Mouse (Mus musculus) thymus, postnatal 0 days (tissue): ENCODE data around the gene Dzip1l. TPM values are rescaled to one million over a fixed set of nuclear protein-coding genes. Genes with fewer than 3 reads are reported as not detected.

ENCODE experiments used
- DNase-seq: peaks from one replicate; pipeline ENCODE4 v3.0.0-alpha.2; 2015; ENCODE audit warnings: low spot score
- polyA plus RNA-seq: library from polyadenylated mRNA; unstranded; fragments of >200 nt; fragmentation: Nextera tagmentation; extraction: Ambion mirVana; gene quantifications from 2 replicates; pipeline ENCODE4 v1.2.1, GENCODE M21; 2015

The Dzip1l gene
- polyA plus RNA-seq, 1 experiment from 2014 or later, result 2.2 TPM

DNA sequence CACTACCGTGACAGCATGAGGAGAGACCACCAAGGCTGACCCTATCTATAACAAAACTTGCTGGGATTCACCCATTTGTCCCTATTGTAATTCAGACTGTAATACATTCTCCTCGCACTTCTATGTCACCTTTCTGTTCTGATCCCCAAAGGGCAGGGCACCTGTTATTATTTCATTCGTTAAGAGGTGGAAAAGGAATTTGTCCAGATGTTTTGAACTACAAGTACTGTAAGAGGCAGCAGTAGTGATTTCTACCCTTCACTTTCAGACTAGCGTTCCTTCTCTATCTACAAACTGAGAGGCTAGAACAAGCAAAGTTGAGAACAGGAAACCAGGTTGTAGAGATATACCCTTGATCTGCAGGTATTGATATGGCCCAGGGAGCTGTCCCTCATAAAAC is 81.0 kb downstream of the Dzip1l start:
- DNase-seq, result no peak

DNA sequence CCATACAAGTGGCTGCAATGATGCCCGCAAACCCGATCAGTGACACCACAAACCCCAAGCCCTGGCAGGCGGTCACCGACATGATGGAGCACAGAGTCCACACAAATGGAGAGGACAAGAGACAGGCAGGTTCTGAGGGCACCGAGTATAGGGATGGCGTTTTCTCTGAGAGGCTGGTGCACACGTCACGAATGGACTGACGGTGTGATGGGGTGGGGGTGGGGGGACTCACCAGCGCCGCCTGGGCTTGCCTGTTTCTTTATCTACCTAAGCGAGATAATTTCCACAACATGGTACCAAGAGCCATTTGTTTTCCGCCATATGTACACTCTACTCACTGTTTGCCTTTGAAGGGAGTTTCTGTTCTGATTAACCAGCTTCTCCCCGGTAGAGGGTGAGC is 87.8 kb downstream of the Dzip1l start, which contains the start of gene Cldn18:
TSS of gene Cldn18 (minus strand) at position 134 of the 400 bp plus-strand sequence.
- no peak for DNase-seq

Other genes starting within 250 kb of the Dzip1l start
- gene Mras, start 192.1 kb upstream of the Dzip1l start, polyA plus RNA-seq, result 11.9 and 14.7 TPM in 2 replicates
- gene Nme9, start 178.0 kb upstream of the Dzip1l start, polyA plus RNA-seq, result 0.31 and 0.73 TPM in 2 replicates
- 17.0 and 19.5 TPM in 2 replicates for gene Armc8, start 60.6 kb upstream of the Dzip1l start, polyA plus RNA-seq
- gene Dbr1, start 53.7 kb upstream of the Dzip1l start, polyA plus RNA-seq, result 29.8 and 38.2 TPM in 2 replicates
- 0.09 TPM in 1 of 2 replicates, not detected in the other for gene A4gnt, start 17.0 kb upstream of the Dzip1l start, polyA plus RNA-seq
- gene Cldn18, start 87.8 kb downstream of the Dzip1l start, polyA plus RNA-seq, result 0.03 TPM in 1 of 2 replicates, not detected in the other
- gene Sox14, start 246.7 kb downstream of the Dzip1l start, polyA plus RNA-seq, result not detected in 2 replicates